Mouse (Mus musculus): ENCODE data around the gene Sema4d.

- TF ChIP-seq ZC3H11A (IDR thresholded peaks at IDR 0.05; ENCODE audit: borderline replicate concordance, low read depth, low read length) (no peak), HCFC1 (IDR thresholded peaks at IDR 0.05; ENCODE audit: borderline replicate concordance, insufficient read depth, low read length) (no peak), ZNF384 (IDR thresholded peaks at IDR 0.05; ENCODE audit: low read depth, low read length) (no peak), MAFK (IDR thresholded peaks at IDR 0.05; ENCODE audit: insufficient read depth, low read depth, low read length) (no peak)
Observed at GRCm38 (mm10) chr13:51814646-51815045, 21.1 kb upstream of the Sema4d start.
